Mouse (Mus musculus): Measurements from ENCODE around the gene Ramac. TPM values are rescaled to one million over a fixed set of nuclear protein-coding genes. Genes with fewer than 3 reads are reported as not detected.

Ramac gene
- polyA plus RNA-seq, 1 experiment from 2014 or later: 151 TPM

- Histone ChIP-seq H3K9ac (replicated peaks; ENCODE audit: low read length) (no peak overlapping the region), H3K4me3 (ENCODE audit: low read depth, low read length) (no peak overlapping the region), H3K9me3 (replicated peaks; ENCODE audit: control insufficient read depth, low read length) (no peaks in the 10 kb centered on the region), H3K4me2 (ENCODE audit: low read depth, low read length) (no peak overlapping the region), H3K4me1 (ENCODE audit: control insufficient read depth, insufficient read depth, low read length) (no peaks in the 10 kb centered on the region), H3K27me3 (ENCODE audit: control insufficient read depth, insufficient read depth, low read length) (no peaks in the 10 kb centered on the region), H3K36me3 (replicated peaks; ENCODE audit: control insufficient read depth, insufficient read depth, low read depth, low read length) (no peaks in the 10 kb centered on the region), H3K27ac (replicated peaks; ENCODE audit: low read depth, low read length) (no peak overlapping the region)
- ATAC-seq (replicated peaks; ENCODE audit: insufficient number of reproducible peaks, low FRiP score, low TSS enrichment, low read depth) (no peak), DNase-seq (ENCODE audit: low spot score) (no peak)
- WGBS: 78% methylated on average over 5 of the region's 5 CpGs
Measured at GRCm38 (mm10) chr7:81806067-81806466, 43.3 kb downstream of the Ramac start.

Other genes with a start within 250 kb of the Ramac start
- gene Fsd2, start 196.0 kb upstream of the Ramac start, polyA plus RNA-seq (2014; fragmentation: Nextera tagmentation; extraction: Ambion mirVana): 0.20 and 0.35 TPM in 2 replicates
- gene Whamm, start 191.7 kb upstream of the Ramac start, polyA plus RNA-seq (2014; fragmentation: Nextera tagmentation; extraction: Ambion mirVana): 5.2 and 5.6 TPM in 2 replicates
- gene Homer2, start 55.4 kb upstream of the Ramac start, polyA plus RNA-seq (2014; fragmentation: Nextera tagmentation; extraction: Ambion mirVana): 21.0 and 24.4 TPM in 2 replicates
- 47.3 and 58.5 TPM in 2 replicates for gene 3110040N11Rik, start 26.6 kb downstream of the Ramac start, polyA plus RNA-seq (2014; fragmentation: Nextera tagmentation; extraction: Ambion mirVana)
- gene Btbd1, start 66.5 kb downstream of the Ramac start, polyA plus RNA-seq (2014; fragmentation: Nextera tagmentation; extraction: Ambion mirVana): 80.8 and 92.4 TPM in 2 replicates
- not detected in 2 replicates for gene Gm10160, start 92.9 kb downstream of the Ramac start, polyA plus RNA-seq (2014; fragmentation: Nextera tagmentation; extraction: Ambion mirVana)
- gene Tm6sf1, start 96.1 kb downstream of the Ramac start, polyA plus RNA-seq (2014; fragmentation: Nextera tagmentation; extraction: Ambion mirVana): 11.2 and 13.5 TPM in 2 replicates
- gene Hdgfl3, start 171.5 kb downstream of the Ramac start, polyA plus RNA-seq (2014; fragmentation: Nextera tagmentation; extraction: Ambion mirVana): 33.9 and 35.6 TPM in 2 replicates
- gene Bnc1, start 229.4 kb downstream of the Ramac start, polyA plus RNA-seq (2014; fragmentation: Nextera tagmentation; extraction: Ambion mirVana): 4.3 and 7.0 TPM in 2 replicates